Mouse (Mus musculus): ENCODE measurements around the gene Srgap2. TPM values are rescaled to one million over a fixed set of nuclear protein-coding genes. Genes with fewer than 3 reads are reported as not detected.

Srgap2 gene
- total and polyA plus RNA-seq, 2 experiments from 2014 or later, result 5.9 to 18.1 TPM

- 82% methylated on average over 4 of the region's 4 CpGs for WGBS
- no peak for ATAC-seq (ENCODE audit: insufficient read depth, low read depth)
- Histone ChIP-seq H3K9me3 (replicated peaks; ENCODE audit: control insufficient read depth, low read length) (no peaks in the 10 kb centered on the region), H3K9ac (replicated peaks; ENCODE audit: low read depth, low read length) (no peak overlapping the region), H3K27ac (ENCODE audit: low read depth) (no peak overlapping the region), H3K4me2 (ENCODE audit: low read depth, low read length) (no peak overlapping the region), H3K4me3 (ENCODE audit: low read depth, low read length) (no peak overlapping the region), H3K4me1 (ENCODE audit: control insufficient read depth, insufficient read depth) (no peaks in the 10 kb centered on the region), H3K36me3 (replicated peaks; ENCODE audit: control insufficient read depth, insufficient read depth, low read length) (no peaks in the 10 kb centered on the region), H3K27me3 (ENCODE audit: control insufficient read depth, insufficient read depth, low read length) (no peaks in the 10 kb centered on the region)
- DNase-seq (ENCODE audit: low spot score), result no peak
- TF ChIP-seq EP300 (IDR thresholded peaks at IDR 0.05; ENCODE audit: low read depth), result no peak
- no peak for TF ChIP-seq CTCF (IDR thresholded peaks at IDR 0.05; ENCODE audit: low read depth)
These were observed 61.3 kb downstream of the Srgap2 start for GRCm38 (mm10) chr1:131465855-131466254.

DNA sequence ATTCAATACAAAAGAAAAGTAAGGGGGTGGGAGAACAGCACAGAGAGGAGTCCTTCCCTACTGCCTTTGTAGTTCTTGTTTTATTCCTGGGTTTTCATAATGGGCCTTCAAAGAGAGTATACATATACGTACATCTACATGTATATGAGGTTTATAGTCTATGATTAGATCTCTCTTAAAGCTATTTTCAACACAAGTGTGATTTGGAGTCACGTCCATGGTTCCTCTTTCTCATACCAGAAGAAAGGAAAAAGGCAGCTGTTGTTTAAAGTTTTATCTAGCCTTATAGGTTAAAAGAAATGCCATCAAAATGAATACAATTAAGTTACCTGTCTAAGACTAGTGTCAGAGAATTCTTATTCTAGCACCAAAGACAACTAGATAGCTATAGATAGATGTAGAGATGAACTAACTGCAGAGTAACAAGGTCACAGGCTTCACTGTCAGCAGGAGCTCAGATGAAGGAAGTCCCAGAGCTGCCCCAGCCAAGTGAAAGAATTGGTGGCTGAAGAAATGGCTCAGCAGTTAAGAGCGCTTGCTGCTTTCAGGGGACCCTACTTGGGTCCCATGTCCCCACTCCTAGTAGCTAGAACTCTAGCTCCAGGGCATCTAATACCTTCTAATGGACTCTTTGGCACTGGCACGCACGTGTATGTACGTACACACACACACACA is 63.1 kb downstream of the Srgap2 start:
- H3K27me3 ChIP-seq (ENCODE audit: control insufficient read depth, insufficient read depth, low read length), result no peaks in the 10 kb centered on the region
- 87% methylated on average over 6 of the region's 6 CpGs for WGBS
- ATAC-seq (ENCODE audit: insufficient read depth, low read depth) (no peak), DNase-seq (ENCODE audit: low spot score) (no peak)
- H3K9me3 ChIP-seq (replicated peaks; ENCODE audit: control insufficient read depth, low read length), result no peaks in the 10 kb centered on the region
- H3K4me1 ChIP-seq (ENCODE audit: control insufficient read depth, insufficient read depth), result no peaks in the 10 kb centered on the region
- H3K9ac ChIP-seq (replicated peaks; ENCODE audit: low read depth, low read length), result no peak overlapping the region
- H3K27ac ChIP-seq (ENCODE audit: low read depth), result no peak overlapping the region
- TF ChIP-seq EP300 (IDR thresholded peaks at IDR 0.05; ENCODE audit: low read depth) (no peak), CTCF (IDR thresholded peaks at IDR 0.05; ENCODE audit: low read depth) (no peak)
- no peak overlapping the region for H3K4me3 ChIP-seq (ENCODE audit: low read depth, low read length)
- no peaks in the 10 kb centered on the region for H3K36me3 ChIP-seq (replicated peaks; ENCODE audit: control insufficient read depth, insufficient read depth, low read length)
- no peak overlapping the region for H3K4me2 ChIP-seq (ENCODE audit: low read depth, low read length)

GRCm38 (mm10) chr1:131462541-131463067 is 64.5 kb downstream of the Srgap2 start:
- Histone ChIP-seq H3K9ac (replicated peaks; ENCODE audit: low read depth, low read length) (no peak overlapping the region), H3K4me1 (ENCODE audit: control insufficient read depth, insufficient read depth) (no peaks in the 10 kb centered on the region), H3K4me3 (ENCODE audit: low read depth, low read length) (no peak overlapping the region), H3K27ac (ENCODE audit: low read depth) (no peak overlapping the region), H3K9me3 (replicated peaks; ENCODE audit: control insufficient read depth, low read length) (no peaks in the 10 kb centered on the region), H3K36me3 (replicated peaks; ENCODE audit: control insufficient read depth, insufficient read depth, low read length) (no peaks in the 10 kb centered on the region), H3K4me2 (ENCODE audit: low read depth, low read length) (no peak overlapping the region), H3K27me3 (ENCODE audit: control insufficient read depth, insufficient read depth, low read length) (no peaks in the 10 kb centered on the region)
- no peak for DNase-seq (ENCODE audit: low spot score)
- no peak for TF ChIP-seq EP300 (IDR thresholded peaks at IDR 0.05; ENCODE audit: low read depth)
- no peak for TF ChIP-seq CTCF (IDR thresholded peaks at IDR 0.05; ENCODE audit: low read depth)
- 84% methylated on average over 1 of the region's 1 CpGs for WGBS
- no peak for ATAC-seq (ENCODE audit: insufficient read depth, low read depth)

- Histone ChIP-seq H3K4me1 (ENCODE audit: control insufficient read depth, insufficient read depth) (no peaks in the 10 kb centered on the region), H3K9me3 (replicated peaks; ENCODE audit: control insufficient read depth, low read length) (no peaks in the 10 kb centered on the region), H3K27ac (ENCODE audit: low read depth) (no peak overlapping the region), H3K36me3 (replicated peaks; ENCODE audit: control insufficient read depth, insufficient read depth, low read length) (no peaks in the 10 kb centered on the region), H3K4me3 (ENCODE audit: low read depth, low read length) (no peak overlapping the region), H3K4me2 (ENCODE audit: low read depth, low read length) (no peak overlapping the region), H3K27me3 (ENCODE audit: control insufficient read depth, insufficient read depth, low read length) (no peaks in the 10 kb centered on the region), H3K9ac (replicated peaks; ENCODE audit: low read depth, low read length) (no peak overlapping the region)
- DNase-seq (ENCODE audit: low spot score), result no peak
- no peak for ATAC-seq (ENCODE audit: insufficient read depth, low read depth)
- TF ChIP-seq CTCF (IDR thresholded peaks at IDR 0.05; ENCODE audit: low read depth), result no peak
- no peak for TF ChIP-seq EP300 (IDR thresholded peaks at IDR 0.05; ENCODE audit: low read depth)
- 63% methylated on average over 1 of the region's 1 CpGs for WGBS
These were observed 66.1 kb downstream of the Srgap2 start for GRCm38 (mm10) chr1:131460914-131461530.

GRCm38 (mm10) chr1:131455355-131455890 is 71.7 kb downstream of the Srgap2 start:
- no peaks in the 10 kb centered on the region for H3K4me1 ChIP-seq (ENCODE audit: control insufficient read depth, insufficient read depth)
- H3K27ac ChIP-seq (ENCODE audit: low read depth), result no peak overlapping the region
- DNase-seq (ENCODE audit: low spot score) (no peak), ATAC-seq (ENCODE audit: insufficient read depth, low read depth) (no peak)
- H3K36me3 ChIP-seq (replicated peaks; ENCODE audit: control insufficient read depth, insufficient read depth, low read length), result no peaks in the 10 kb centered on the region
- H3K4me3 ChIP-seq (ENCODE audit: low read depth, low read length), result no peak overlapping the region
- H3K4me2 ChIP-seq (ENCODE audit: low read depth, low read length), result no peak overlapping the region
- 87% methylated on average over 3 of the region's 3 CpGs for WGBS
- no peak for TF ChIP-seq CTCF (IDR thresholded peaks at IDR 0.05; ENCODE audit: low read depth)
- no peak for TF ChIP-seq EP300 (IDR thresholded peaks at IDR 0.05; ENCODE audit: low read depth)
- no peaks in the 10 kb centered on the region for H3K9me3 ChIP-seq (replicated peaks; ENCODE audit: control insufficient read depth, low read length)
- H3K27me3 ChIP-seq (ENCODE audit: control insufficient read depth, insufficient read depth, low read length), result no peaks in the 10 kb centered on the region
- H3K9ac ChIP-seq (replicated peaks; ENCODE audit: low read depth, low read length), result no peak overlapping the region
